Mouse (Mus musculus): ENCODE results near the gene Cyfip2.

Gene Cyfip2

DNA sequence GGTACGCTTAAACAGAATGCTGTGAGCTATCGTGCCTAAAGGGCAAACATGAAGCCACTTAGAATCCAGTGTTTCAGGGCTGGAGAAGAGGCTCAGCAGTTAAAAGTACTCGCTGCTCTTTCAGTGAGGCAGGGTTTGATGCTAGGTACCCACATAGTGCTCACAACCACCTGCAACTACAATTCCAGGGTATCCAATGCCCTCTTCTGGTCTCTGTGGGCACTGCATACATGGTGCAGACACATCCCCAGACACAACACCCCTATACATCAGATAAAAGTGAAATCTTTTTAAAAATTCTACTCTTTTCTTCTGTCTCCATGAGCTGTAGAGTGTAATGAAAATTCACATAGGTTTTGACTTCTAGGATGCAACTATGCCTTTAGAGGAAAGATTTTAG, 38.7 kb downstream of the Cyfip2 start:
- no peak for DNase-seq

DNA sequence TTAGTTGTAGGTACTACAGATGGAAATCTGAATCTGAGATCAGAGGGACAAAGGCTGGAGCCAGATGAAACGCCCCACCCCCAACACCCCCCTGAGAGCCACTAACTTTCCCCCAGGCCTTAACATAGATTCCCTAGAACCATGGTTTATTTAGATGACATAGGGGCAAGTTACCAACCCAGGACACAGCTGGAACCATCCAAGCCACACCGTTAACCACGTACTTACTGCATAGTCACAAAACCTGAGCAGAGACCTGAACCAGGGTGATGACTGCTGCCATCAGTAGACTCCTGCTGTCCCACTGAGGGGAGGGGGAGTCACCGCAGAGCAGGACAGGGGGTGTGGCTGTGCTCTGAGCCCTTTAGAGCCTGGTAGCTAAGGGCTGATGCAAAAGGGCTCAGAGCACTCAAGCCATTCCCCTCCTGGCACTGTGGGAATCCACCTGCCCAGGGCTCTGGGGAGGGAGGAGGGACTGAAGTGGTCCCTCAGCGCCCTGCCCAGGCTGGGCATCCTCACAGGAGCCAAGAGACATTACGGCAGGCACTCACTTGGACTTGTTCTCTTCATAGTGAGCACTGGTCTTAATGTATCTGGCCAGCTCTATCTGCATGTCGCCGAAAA, 40.5 kb downstream of the Cyfip2 start:
- no peak for DNase-seq

DNA sequence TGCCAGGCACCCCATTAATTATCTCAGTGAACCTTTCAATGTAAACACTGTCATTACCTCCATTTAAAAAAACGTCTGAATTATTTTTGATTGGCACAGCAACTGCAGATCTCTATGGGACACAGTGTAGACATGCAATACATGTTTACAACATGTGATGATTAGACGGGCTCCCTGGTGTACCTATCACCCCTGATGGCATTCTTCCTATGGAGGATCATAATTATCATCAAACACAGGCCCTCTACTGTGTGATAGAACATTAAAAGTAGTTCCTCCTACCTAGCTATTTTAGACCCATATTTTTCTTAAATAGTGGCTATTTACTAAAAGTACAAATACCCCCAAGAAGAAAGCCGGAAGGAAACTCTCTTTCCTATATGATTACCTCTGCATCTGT, 42.8 kb downstream of the Cyfip2 start:
- no peak for DNase-seq

DNA sequence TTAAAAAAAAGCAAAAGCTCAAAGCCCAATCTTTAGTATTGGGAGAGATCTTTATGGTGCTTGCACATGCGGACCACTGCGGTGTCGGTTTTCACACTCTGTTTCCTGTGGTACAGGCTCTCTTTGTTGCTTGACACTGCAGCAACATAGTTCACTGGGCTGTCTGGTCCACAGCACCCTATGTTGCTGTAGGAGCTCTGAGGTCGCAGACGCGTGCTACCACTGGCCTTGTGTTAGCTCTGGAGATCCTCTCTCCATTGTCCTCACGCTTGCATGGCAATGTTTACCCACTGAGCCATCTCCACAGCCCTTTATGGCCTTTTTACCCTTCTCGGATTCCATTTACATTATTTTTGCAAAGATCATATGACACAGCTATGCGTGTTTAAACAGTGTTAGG, 43.3 kb downstream of the Cyfip2 start:
- DNase-seq, result no peak

DNA sequence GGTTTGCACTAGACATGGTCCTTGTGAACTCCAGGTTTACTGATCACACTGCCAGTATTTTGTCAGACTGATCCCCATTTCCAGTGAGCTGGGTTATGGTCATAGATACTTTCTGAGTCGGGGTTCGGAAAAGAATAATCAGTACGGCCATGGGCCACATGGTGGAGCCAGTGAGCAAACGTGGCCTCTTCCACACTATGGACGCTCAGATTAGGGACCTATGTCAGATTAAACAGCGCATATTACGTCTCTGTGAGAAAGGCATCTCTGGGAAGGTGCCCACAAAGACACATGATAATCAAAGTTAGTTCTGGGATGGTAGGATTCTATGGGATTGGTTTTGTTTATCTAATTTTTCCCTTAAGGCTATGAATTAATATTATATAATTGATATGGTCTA, 43.7 kb downstream of the Cyfip2 start:
- DNase-seq, result peak; percentile 56

DNA sequence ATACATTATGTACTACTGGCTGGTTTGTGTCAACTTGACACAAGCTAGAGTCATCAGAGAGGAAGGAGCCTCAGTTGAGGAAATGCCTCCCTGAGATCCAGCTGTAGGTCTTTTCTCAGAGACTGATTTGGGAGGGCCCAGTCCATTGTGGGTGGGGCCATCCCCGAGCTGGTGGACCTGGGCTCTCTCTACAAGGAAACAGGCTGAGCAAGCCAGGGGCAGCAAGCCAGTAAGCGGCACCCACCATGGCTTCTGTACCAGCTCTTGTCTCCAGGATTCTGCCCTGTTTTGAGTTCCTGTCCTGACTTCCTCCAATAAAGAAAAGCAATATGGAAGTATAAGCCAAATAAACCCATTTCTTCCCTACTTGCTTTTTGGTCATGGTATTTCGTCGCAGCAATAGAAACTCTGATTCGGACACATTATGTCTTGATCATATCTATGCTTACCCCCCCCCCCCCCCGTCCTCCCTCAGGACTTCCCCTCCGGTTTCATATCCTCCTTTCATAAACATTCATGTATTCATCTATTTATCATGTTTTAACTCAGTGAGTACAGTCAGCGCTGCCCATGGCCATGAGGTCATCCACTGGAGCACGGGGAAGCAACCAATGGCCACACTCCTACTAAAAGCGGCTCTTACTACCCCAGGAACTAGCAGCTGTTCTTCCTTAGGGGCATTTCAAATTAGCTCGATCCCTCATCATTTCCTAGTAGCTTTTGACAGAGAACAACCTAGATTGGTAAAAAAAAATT, 47.5 kb downstream of the Cyfip2 start:
- no peak for DNase-seq

DNA sequence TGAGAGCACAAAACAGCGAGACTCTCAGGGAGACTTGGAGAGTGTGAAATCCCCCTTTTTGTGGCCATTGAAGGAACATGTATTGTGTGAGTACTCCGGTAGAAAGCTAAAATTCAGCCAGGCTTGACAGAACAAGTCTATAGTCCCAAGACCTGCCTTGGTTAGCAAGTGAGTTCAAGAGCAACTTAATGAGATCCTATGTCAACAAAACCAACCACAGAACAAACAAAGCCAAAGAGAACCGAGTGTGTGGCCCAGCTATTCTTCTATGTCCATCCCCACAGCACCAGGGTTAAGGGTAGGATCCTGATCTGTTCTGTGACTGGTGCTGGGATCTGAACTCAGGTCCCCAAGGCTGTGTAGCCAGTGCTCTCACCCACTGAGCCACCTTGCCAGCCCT, 48.1 kb downstream of the Cyfip2 start:
- no peak for DNase-seq

DNA sequence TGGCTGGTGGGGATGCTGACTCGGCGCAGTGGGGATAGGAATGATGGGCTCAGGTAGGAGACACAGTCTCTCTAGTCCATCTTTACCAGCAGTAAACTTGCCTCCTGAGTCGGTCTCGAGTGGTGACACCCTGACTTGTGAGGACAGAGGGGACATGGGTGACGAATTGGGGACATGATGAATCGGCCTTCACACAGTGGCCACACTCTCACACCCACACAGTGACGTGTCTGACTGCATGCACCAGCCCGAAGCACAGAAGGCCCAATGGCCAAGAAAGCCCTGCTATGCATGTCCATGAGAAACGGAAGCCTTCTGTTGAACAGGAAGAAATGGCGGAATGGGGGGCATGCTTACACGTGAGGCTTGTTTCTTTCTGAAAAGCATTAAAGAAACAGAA, 49.4 kb downstream of the Cyfip2 start:
- DNase-seq, result no peak

DNA sequence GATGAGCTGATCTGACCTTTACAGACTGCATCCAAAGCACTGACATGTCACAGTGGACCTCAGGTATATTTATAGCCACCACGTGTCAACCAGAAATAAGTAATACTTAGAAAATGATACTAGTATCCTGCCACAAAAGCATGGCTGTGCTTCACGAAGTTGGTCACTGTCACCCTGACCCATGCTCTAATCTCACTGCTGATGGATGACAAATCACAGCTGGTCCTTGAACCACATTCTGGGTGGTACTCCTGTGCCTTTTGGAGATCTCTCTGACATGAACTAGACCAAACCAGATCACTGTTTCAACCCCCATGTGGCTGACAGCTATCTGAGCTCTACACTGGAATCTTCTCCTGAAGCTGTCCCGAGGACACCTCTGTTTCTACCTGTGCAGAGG, 49.8 kb downstream of the Cyfip2 start:
- no peak for DNase-seq

DNA sequence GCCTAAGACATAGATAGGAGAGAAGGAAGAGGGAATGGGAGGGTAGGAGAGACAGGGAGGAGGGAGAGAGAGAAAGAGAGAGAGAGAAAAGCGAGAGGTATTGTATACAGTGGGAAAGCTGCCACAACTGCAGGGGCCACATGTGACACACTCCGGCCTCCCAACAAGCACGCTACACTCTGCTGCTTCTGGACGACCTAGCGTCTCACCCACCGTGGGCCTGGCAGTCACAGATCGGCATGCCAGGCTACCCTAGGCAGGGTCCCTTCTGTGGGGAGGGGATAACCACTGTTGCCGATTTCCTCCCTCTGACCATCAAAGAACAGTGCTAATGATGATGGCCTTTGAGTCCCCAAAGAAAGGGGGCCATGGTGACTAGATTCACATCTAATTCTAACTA, 53.9 kb downstream of the Cyfip2 start:
- DNase-seq, result no peak

DNA sequence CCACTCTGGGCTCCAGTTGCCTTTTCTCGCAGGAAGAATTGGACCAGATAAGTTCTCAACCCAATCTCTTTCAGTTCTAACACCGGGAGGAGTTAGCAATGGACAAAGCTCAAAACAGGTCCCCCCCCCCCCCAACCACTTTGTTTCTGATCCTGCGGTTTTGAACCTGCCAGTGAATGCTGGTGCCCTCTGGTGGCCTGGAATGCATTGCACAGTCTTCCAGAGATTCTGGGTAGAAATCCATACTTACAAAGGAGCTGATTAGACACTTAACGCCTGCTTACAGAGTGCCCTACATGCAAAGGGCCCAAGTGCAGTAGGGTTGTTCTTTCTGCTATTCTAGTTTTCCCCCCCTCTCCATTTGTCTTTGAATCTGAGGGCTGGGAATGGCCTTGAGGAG, 54.5 kb downstream of the Cyfip2 start:
- peak; percentile 24 for DNase-seq

DNA sequence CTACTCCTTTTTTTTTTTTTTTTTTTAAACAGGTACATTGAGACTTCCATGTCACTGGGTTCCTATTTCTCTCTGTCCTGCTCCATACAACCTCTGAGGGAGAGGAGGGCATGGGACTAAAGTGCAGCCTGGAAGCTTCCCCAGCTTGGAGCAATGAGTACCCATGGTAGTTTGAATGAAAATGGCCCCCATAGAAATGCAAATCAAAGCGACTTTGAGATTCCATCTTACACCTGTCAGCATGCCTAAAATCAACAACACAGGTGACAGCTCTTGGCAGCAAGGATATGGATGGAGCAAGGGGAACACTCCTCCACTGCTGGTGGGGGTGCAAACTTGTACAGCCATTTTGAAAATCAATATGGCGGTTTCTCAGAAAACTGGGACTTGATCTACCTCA, 57.4 kb downstream of the Cyfip2 start:
- no peak for DNase-seq

DNA sequence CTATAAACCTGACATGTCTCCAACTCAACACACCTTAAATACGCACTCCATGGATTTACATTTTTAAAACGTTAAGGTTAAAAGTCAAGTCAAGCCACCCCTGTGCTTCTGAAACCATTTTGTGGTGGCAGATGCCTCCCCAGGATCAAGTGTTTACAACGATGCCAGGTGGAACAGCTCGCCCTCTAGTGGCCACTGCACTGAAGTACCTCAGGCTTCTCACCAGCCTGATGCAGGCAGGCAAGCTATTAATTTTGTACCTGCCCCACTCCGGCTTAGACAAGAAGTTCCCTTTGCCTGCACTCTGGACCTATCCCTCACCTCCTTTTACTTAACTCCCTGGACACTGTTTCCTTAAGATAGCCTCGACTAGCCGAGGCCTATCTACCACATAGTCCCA, 60.7 kb downstream of the Cyfip2 start:
- peak; percentile 75 for DNase-seq

DNA sequence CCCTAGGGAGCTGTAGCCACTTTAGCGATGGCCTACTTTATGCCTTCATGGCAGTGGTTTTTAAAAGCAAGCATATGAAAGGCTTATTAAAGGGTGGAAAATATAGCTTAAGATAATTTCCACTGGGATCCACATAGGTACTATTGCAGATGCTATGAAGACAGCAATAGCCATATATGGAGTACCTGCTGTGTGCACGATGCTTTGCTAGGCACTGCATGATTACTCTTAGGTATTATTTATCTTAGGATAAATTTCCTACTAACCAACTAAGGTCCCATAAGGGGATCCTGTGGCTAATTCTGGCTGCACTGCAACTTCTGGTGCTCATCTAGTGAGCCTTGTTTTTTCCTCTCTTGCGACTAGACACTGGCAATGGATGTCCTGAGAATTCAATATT, 64.3 kb downstream of the Cyfip2 start:
- DNase-seq, result no peak

DNA sequence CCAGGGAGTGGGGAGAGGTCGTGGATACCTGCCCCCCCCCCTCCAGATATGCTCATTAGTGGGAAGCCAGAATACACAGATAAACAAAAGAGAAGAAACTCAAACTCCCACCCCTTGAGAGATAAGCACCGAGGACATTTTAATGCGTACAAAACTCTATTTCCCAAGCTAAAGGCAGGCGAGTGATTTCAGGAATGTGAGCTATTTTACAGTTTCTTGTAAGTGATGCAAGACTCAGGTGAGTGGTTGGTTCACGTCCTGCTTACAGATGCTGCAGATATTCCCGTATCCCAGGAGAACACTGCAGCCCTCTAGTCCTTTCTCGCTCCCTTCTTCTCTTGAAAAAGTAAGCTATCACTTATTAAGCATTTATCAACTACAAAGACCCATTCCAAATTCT, 66.3 kb downstream of the Cyfip2 start:
- DNase-seq, result no peak

DNA sequence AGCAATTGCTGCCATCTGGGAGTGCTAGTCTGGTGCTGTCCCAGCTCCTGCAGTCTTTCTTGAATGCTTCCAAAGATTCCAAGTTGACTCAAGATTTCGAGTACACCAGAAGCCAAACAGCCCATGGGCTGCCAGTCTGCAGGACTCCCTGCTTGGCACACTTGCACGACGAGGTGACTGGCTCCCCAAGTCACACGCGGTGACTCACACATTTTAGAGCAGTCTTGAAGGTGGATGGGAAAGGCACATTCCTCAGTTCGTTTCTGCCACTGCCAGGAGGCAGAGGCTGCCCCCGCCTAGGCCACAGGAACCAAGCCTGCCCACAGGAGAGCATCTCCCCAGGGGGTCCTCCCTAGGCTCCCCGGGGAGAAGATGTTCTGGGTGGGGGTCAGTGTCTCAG, 66.7 kb downstream of the Cyfip2 start:
- no peak for DNase-seq

DNA sequence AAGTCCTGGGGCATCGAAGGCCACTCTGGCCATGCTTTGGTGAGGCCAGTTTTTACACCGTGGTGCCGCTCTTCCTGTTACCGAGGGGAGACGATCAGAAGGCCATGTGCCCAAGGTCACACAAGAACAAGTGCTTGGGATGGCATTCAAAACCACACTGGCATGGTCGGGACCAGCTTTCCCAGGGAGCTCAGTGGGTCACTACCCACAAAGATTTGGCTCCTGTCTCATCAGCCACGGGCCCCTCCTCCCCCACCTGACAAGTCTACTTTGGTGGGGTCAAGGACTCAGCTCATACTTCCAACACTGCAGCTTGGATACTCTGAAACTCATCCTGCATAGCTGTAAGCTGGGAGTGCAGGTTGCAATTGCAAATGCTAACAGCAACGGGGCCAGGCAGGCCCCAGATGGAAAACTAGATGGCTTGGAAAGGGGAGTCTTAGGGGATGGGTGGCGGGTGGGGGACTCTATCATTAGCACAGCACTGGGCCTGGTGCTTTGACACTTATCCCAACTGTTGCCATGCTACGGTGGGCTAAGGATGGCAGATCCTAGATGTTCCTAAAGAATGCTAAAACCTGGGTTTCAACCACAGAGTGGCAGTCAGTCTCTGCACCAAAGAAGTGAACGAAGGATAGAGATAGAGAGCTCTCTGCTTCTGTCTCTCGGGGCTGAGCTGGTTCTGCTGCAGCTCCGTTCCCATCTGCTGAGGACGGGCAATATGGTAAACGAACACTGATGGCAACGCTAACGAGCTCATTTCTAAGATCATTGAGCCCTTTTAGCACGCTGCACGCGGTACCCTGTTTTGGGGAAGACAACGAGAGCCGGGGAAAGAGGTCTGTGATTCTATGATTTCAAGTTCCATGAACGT, 67.7 kb downstream of the Cyfip2 start:
- DNase-seq, result no peak

DNA sequence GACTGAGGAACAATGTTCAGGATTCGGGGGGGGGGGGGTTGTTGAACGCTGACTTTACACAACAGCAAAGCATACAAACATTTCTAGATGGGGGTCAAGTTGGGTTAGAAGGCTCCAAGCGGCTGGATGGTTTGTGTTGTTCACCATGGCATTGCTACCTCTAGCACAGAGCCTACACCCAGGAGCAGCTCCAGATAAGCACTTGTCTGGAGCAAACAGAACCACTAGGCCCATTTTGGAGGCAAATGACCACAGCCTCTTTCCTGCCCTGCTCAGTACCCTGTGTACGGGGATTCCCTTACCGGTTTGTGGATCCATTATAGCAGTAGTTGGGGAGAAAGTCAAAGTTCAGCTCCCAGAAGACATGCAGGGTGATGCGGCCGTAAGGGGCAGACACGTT, 70.7 kb downstream of the Cyfip2 start:
- DNase-seq, result no peak

DNA sequence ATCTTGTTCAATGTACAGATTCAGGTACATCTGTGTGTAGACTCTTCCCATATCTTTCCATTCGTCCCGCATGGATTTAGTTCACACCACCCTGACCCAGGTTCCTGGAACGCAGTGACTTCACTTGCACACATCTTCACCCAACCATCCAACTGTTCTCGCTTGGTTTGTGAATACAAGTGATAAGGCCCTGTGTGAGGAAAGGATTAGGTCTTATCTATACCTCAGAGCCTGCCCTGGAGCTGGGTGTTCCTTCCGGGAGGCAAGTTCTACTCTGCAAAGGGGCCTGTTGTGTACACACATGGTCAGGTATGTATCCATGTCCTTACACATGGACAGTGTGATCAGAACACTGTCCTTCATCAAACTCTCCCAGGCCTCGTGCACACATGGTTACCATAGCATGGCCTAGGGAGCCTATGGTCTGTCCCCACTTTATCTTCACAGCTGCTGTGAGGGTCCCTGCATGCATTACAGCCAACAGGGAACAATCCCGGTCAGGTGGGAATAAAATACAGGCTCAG, 71.4 kb downstream of the Cyfip2 start:
- no peak for DNase-seq

DNA sequence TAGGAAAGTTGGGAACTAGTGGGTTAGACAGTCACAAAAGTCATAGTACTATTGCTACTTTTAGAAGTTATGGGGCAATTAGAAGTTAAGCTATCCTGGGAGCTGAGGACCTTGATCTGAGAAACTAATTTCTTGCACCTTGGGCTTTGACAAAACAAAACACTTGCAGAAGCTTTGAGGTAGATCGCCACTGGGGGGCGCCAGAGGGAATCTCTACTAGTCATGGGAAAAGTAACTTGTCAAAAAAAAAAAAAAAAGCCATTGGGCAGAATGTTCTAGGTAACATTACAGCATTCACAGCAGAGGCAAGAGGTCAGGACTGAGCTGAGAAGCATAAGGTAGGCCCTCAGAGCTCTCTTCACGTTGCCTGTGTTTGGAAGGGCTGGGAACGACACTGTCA, 75.7 kb downstream of the Cyfip2 start:
- DNase-seq, result peak; percentile 77

DNA sequence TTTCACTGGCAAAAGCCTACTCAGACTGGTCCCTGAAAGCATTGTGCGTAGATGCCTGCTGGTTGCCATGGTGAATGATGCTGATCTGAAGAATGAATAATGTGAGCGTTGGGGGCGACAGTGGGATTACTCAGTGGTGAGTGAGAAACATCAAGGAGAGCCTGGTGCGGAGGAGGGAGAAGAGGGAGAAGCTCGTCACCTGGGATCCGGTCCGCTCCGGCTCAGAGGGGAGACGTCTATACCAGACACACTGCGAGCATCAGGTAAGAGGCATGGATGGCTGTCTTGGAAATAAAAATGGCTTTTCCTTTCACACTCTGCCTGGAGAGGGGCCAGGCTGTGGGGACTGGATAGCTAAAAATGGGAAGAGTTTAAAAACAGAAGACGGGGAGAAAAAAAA, 77.3 kb downstream of the Cyfip2 start, which contains the start of gene Fndc9:
Fndc9 (plus strand) TSS at position 198 of the 400 bp plus-strand sequence.
- no peak for DNase-seq

DNA sequence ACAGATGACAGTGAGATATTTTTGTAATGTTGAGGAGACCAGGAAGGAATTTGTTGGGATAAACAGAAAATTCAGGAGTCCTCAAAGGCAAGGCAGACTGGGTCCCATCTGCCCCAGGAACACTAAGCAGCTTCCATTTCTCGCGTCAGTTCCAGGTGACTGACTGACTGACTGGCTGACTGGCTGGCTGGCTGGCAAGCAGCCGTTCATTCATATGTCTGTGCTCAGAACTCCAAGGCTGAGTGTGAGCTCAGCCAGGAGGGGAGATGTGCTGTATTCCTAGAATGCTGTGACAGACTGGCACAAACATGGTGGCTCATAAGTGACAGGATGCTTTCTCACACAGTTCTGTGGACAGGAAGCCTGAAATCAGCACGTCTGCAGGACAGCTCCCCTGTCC, 78.7 kb downstream of the Cyfip2 start:
- no peak for DNase-seq

DNA sequence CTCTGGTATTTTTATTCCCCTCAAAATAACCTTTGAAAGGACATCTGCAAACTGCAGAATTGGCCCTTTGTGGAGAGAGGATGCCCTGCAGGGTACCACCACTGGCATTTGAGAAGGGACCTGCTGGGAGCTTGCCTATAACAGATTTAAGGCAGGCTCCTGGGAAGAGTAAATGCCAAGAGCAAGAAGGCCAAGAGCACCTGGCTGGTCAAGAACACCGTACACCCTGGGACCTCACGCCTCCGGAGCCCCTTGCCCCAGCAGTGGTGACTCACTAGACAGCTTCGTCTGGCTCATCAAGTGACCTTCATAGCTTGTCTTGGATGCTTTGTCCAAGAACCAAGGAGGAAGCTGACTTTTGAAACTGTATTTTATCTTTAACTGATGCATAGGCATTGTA, 79.9 kb downstream of the Cyfip2 start:
- no peak for DNase-seq

DNA sequence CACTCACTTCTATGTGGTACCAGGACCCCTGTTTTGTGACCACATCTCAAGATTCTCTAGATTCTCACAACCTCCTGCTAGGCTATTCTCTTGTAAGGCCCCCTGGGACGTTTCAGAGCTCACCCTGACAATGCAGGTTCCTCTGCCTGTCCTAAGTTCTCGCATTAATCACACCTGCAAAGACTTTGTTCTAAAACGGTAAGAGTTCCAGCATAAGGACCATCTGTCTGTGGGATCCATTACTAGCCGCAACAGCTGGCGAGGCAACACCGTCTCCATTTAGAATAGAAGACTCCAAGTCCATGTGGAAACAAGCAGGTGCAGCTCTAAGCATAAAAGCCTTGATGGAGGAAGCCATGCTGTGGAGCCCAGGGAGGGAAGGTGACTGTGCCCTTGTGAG, 82.5 kb downstream of the Cyfip2 start:
- no peak for DNase-seq

All from lung, postnatal 14 days (tissue).